Mouse (Mus musculus) embryonic facial prominence, embryonic 11.5 days (tissue): ENCODE results near the gene Lmnb2. TPM values are rescaled to one million over a fixed set of nuclear protein-coding genes. Genes with fewer than 3 reads are reported as not detected.

Source experiments
- ATAC-seq: fragments of 200-750 bp; cut with Nextera tagmentation; replicated peaks from 2 replicates; pipeline ENCODE4 v1.8.0; 2017; ENCODE audit warnings: low read depth; ENCODE audit not compliant: insufficient number of reproducible peaks, low FRiP score, low TSS enrichment
- DNase-seq: peaks from one replicate; pipeline ENCODE4 v3.0.0-alpha.2; 2015; ENCODE audit warnings: low spot score
- H3K27ac ChIP-seq: fragments of 300-500 bp; sonication (generic); replicated peaks from 2 replicates; pipeline ENCODE4 v1.5.1; 2014; ENCODE audit warnings: mild to moderate bottlenecking, low read depth, low read length, control low read depth
- H3K27me3 ChIP-seq: fragments of 300-500 bp; sonication (generic); 2 replicates; pipeline ENCODE4 v1.6.1; 2014; ENCODE audit warnings: mild to moderate bottlenecking, low read length, moderate library complexity, mixed read lengths; ENCODE audit not compliant: control insufficient read depth, insufficient read depth
- H3K36me3 ChIP-seq: fragments of 300-500 bp; sonication (generic); replicated peaks from 2 replicates; pipeline ENCODE4 v1.6.1; 2014; ENCODE audit warnings: low read depth, mild to moderate bottlenecking, low read length, moderate library complexity, mixed read lengths; ENCODE audit not compliant: control insufficient read depth, insufficient read depth
- H3K4me1 ChIP-seq: fragments of 300-500 bp; sonication (generic); 2 replicates; pipeline ENCODE4 v1.6.1; 2014; ENCODE audit warnings: low read length, mixed read lengths; ENCODE audit not compliant: control insufficient read depth, insufficient read depth
- H3K4me2 ChIP-seq: fragments of 300-500 bp; sonication (generic); 2 replicates; pipeline ENCODE4 v1.6.1; 2014; ENCODE audit warnings: low read depth, mild to moderate bottlenecking, control low read depth, low read length, moderate library complexity
- H3K4me3 ChIP-seq: fragments of 300-500 bp; sonication (generic); 2 replicates; pipeline ENCODE4 v1.5.1; 2014; ENCODE audit warnings: low read depth, low read length, control low read depth
- H3K9ac ChIP-seq: fragments of 300-500 bp; sonication (generic); replicated peaks from 2 replicates; pipeline ENCODE4 v1.6.1; 2014; ENCODE audit warnings: mild to moderate bottlenecking, control low read depth, low read length
- H3K9me3 ChIP-seq: fragments of 300-500 bp; sonication (generic); replicated peaks from 2 replicates; pipeline ENCODE4 v1.6.1; 2016; ENCODE audit warnings: mild to moderate bottlenecking, low read length, inconsistent platforms, mixed read lengths; ENCODE audit not compliant: control insufficient read depth
- WGBS: fragments of 180-500 bp; shearing (Covaris S2); extraction: QIAGEN DNeasy Blood & Tissue Kit; methylation state at CpG from one replicate; pipeline ENCODE4 v1.1.7; 2014; 5-methylcytosine and 5-hydroxymethylcytosine counted together
- polyA plus RNA-seq: library from polyadenylated mRNA; unstranded; fragments of >200 nt; fragmentation: Nextera tagmentation; extraction: Ambion mirVana; gene quantifications from 2 replicates; pipeline ENCODE4 v1.2.1, GENCODE M21; 2014

The Lmnb2 gene
- polyA plus RNA-seq, 1 experiment from 2014 or later, result 18.4 TPM

- H3K9me3 ChIP-seq, result no peaks in the 10 kb centered on the region
- DNase-seq (no peak), ATAC-seq (no peak)
- peaks cover 40% of the 10 kb centered on the region for H3K27me3 ChIP-seq
- peak overlapping the region; percentile 11; the same call in 1 of the 2 replicates for H3K4me3 ChIP-seq
- WGBS, result 1% methylated on average over 26 of the region's 26 CpGs
- H3K36me3 ChIP-seq, result no peaks in the 10 kb centered on the region
- H3K9ac ChIP-seq, result no peak overlapping the region
- no peak overlapping the region for H3K27ac ChIP-seq
- H3K4me1 ChIP-seq, result peaks cover 21% of the 10 kb centered on the region
- H3K4me2 ChIP-seq, result peak overlapping the region; percentile 35
These were observed 13.7 kb upstream of the Lmnb2 start for GRCm38 (mm10) chr10:80931695-80932094.

GRCm38 (mm10) chr10:80931153-80931671 lies 13.2 kb upstream of the Lmnb2 start:
- Histone ChIP-seq H3K4me3 (peak overlapping the region; percentile 47), H3K9me3 (no peaks in the 10 kb centered on the region), H3K4me2 (peak overlapping the region; percentile 87), H3K4me1 (peaks cover 19% of the 10 kb centered on the region), H3K9ac (peak overlapping the region; percentile 10; the same call in 1 of the 2 replicates), H3K36me3 (no peaks in the 10 kb centered on the region), H3K27me3 (peaks cover 40% of the 10 kb centered on the region), H3K27ac (no peak overlapping the region)
- 3% methylated on average over 12 of the region's 14 CpGs for WGBS
- DNase-seq (no peak), ATAC-seq (no peak)

- WGBS, result 1% methylated on average over 45 of the region's 45 CpGs
- no peaks in the 10 kb centered on the region for H3K36me3 ChIP-seq
- H3K9me3 ChIP-seq, result no peaks in the 10 kb centered on the region
- H3K4me2 ChIP-seq, result peak overlapping the region; percentile 87
- peak overlapping the region; percentile 57 for H3K9ac ChIP-seq
- ATAC-seq, result 0 out of 2 replicates have a peak, but pooled peaks have one; percentile 8
- no peak overlapping the region for H3K27ac ChIP-seq
- H3K27me3 ChIP-seq, result peaks cover 40% of the 10 kb centered on the region
- peak overlapping the region; percentile 47 for H3K4me3 ChIP-seq
- no peak for DNase-seq
- peaks cover 15% of the 10 kb centered on the region for H3K4me1 ChIP-seq
These were observed 12.5 kb upstream of the Lmnb2 start for GRCm38 (mm10) chr10:80930361-80931152.

GRCm38 (mm10) chr10:80929299-80930226 lies 11.5 kb upstream of the Lmnb2 start, which contains the start of gene Gadd45b:
Gadd45b (plus strand) TSS chr10:80930073.
- WGBS, result under 1% methylated on average over 54 of the region's 56 CpGs
- ATAC-seq, result peak; percentile 72
- Histone ChIP-seq H3K9me3 (no peaks in the 10 kb centered on the region), H3K27ac (peak within 1 kb of the TSS; percentile 52; the same call in 1 of the 2 replicates), H3K4me3 (peak within 1 kb of the TSS; percentile 47), H3K4me1 (peaks cover 15% of the 10 kb centered on the region), H3K36me3 (no peaks in the 10 kb centered on the region), H3K27me3 (peaks cover 40% of the 10 kb centered on the region), H3K9ac (peak within 1 kb of the TSS; percentile 57), H3K4me2 (peak within 1 kb of the TSS; percentile 87)
- DNase-seq, result peak; percentile 99

GRCm38 (mm10) chr10:80928586-80929298 lies 10.7 kb upstream of the Lmnb2 start:
- peak overlapping the region; percentile 58 for H3K4me2 ChIP-seq
- ATAC-seq (no peak), DNase-seq (peak; percentile 92)
- peaks cover 32% of the 10 kb centered on the region for H3K27me3 ChIP-seq
- under 1% methylated on average over 48 of the region's 48 CpGs for WGBS
- H3K4me1 ChIP-seq, result peaks cover 13% of the 10 kb centered on the region
- H3K36me3 ChIP-seq, result no peaks in the 10 kb centered on the region
- H3K9me3 ChIP-seq, result no peaks in the 10 kb centered on the region
- peak overlapping the region; percentile 41 for H3K4me3 ChIP-seq
- peak overlapping the region; percentile 56 for H3K9ac ChIP-seq
- 0 out of 2 replicates have a peak overlapping the region, but pooled peaks have one; percentile 52 for H3K27ac ChIP-seq

- no peaks in the 10 kb centered on the region for H3K9me3 ChIP-seq
- H3K9ac ChIP-seq, result no peak overlapping the region
- ATAC-seq (no peak), DNase-seq (no peak)
- no peak overlapping the region for H3K4me3 ChIP-seq
- H3K27ac ChIP-seq, result no peak overlapping the region
- WGBS, result 48% methylated on average over 3 of the region's 3 CpGs
- H3K4me1 ChIP-seq, result 0 out of 2 replicates have a peak, but pooled peaks cover 2% of the 10 kb centered on the region
- no peak overlapping the region for H3K4me2 ChIP-seq
- H3K27me3 ChIP-seq, result 0 out of 2 replicates have a peak, but pooled peaks cover 3% of the 10 kb centered on the region
- H3K36me3 ChIP-seq, result no peaks in the 10 kb centered on the region
These were observed 7.4 kb upstream of the Lmnb2 start for GRCm38 (mm10) chr10:80925472-80925871.

- WGBS, result 2% methylated on average over 16 of the region's 16 CpGs
- Histone ChIP-seq H3K27ac (no peak overlapping the region), H3K27me3 (no peaks in the 10 kb centered on the region), H3K4me3 (peak overlapping the region; percentile 9; the same call in 1 of the 2 replicates), H3K4me2 (peak overlapping the region; percentile 43), H3K36me3 (no peaks in the 10 kb centered on the region), H3K4me1 (no peaks in the 10 kb centered on the region), H3K9ac (peak overlapping the region; percentile 53), H3K9me3 (no peaks in the 10 kb centered on the region)
- ATAC-seq (no peak; the same call in 1 of the 2 replicates), DNase-seq (peak; percentile 59)
These were observed 3.9 kb upstream of the Lmnb2 start for GRCm38 (mm10) chr10:80921923-80922322.
